Mouse (Mus musculus): ENCODE data around the gene Ston2.

- TF ChIP-seq CTCF (IDR thresholded peaks at IDR 0.05) (no peak), POLR2A (IDR thresholded peaks at IDR 0.05; ENCODE audit: insufficient read depth, low read depth, low read length) (no peak)
These were observed 44.1 kb downstream of the Ston2 start for GRCm38 (mm10) chr12:91744091-91744490.

All from heart, adult 2 months (tissue).